Mouse (Mus musculus) megakaryocyte, embryonic 14.5 days (primary cell): ENCODE results near the gene 1600002K03Rik. TPM values are rescaled to one million over a fixed set of nuclear protein-coding genes. Genes with fewer than 3 reads are reported as not detected.

Source experiments
- H3K27me3 ChIP-seq: replicated peaks from 2 replicates; pipeline ENCODE3; 2012; ENCODE audit warnings: inconsistent platforms
- H3K36me3 ChIP-seq: replicated peaks from 2 replicates; pipeline ENCODE3; 2012; ENCODE audit warnings: low read length, inconsistent platforms, mixed read lengths
- H3K4me1 ChIP-seq: 2 replicates; pipeline ENCODE4 v1.6.1; 2012; ENCODE audit warnings: inconsistent platforms
- H3K4me3 ChIP-seq: replicated peaks from 2 replicates; pipeline ENCODE3; 2012; ENCODE audit warnings: moderate library complexity, mild to moderate bottlenecking, inconsistent platforms
- H3K9me3 ChIP-seq: 2 replicates; pipeline ENCODE4 v1.6.1; 2012; ENCODE audit warnings: inconsistent platforms
- FLI1 ChIP-seq: IDR thresholded peaks from 2 replicates; pipeline ENCODE4 v1.6.1; 2012; ENCODE audit warnings: low read length, inconsistent platforms, mixed read lengths
- GATA1 ChIP-seq: IDR thresholded peaks from 3 replicates; pipeline ENCODE4 v1.6.1; 2012; ENCODE audit warnings: mixed read lengths, low read length, inconsistent platforms, borderline replicate concordance
- polyA plus RNA-seq: library from polyadenylated mRNA; stranded (reverse); fragments of >175 nt; gene quantifications from 2 replicates; pipeline ENCODE4 v1.2.3, GENCODE M21; 2012; ENCODE audit warnings: low replicate concordance; ENCODE audit not compliant: insufficient read depth

The 1600002K03Rik gene
- polyA plus RNA-seq, 1 experiment: 7.7 TPM

DNA sequence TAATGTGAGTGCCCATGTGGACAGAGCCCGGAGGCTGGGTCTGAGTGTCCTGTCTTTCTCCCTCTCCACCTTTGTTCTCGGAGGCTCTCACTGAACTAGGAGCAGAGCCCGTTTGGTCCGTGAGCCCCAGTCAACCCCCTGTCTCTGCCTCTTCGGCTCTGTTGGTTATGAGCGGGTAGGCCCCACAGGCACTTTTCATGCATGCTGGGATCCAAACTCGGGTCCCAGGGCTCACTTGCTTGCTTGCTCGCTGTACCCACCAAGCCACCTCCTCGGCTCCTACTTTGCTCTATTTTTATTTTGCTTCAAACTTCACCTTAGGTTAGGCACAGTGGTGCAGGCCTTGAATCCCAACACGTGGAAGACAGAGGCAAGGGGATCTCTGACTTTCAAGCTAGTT lies 15.0 kb downstream of the 1600002K03Rik start:
- H3K9me3 ChIP-seq: no peaks in the 10 kb centered on the region
- peaks cover 33% of the 10 kb centered on the region for H3K4me1 ChIP-seq
- H3K27me3 ChIP-seq: peaks cover 96% of the 10 kb centered on the region
- H3K36me3 ChIP-seq: no peaks in the 10 kb centered on the region
- TF ChIP-seq GATA1: no peak
- no peak for TF ChIP-seq FLI1
- no peak overlapping the region for H3K4me3 ChIP-seq

- peaks cover 96% of the 10 kb centered on the region for H3K27me3 ChIP-seq
- H3K4me1 ChIP-seq: peaks cover 38% of the 10 kb centered on the region
These were observed 15.8 kb downstream of the 1600002K03Rik start for GRCm38 (mm10) chr10:80188453-80189024.

DNA sequence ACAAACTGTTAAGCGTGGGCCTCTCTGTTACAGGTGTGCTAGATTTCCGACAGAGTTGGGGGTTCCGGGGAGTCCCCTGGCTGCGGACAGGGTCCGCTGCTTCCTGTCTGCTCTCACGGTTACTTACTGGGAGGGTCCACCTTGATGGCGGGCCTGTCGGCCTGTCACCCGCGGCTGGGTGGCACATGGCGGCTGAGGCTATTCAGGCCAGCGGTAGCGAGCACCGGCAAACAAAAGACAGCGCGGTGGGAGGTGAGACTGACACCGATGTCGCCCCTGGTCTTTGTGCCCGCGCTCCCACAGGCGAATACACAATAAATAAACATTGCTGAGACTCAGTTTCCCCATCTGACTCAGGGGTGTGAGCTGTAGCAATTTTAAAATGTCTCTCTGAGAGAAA lies 17.3 kb downstream of the 1600002K03Rik start:
- no peaks in the 10 kb centered on the region for H3K9me3 ChIP-seq
- H3K4me1 ChIP-seq: peaks cover 46% of the 10 kb centered on the region
- H3K4me3 ChIP-seq: peak overlapping the region; percentile 83
- H3K27me3 ChIP-seq: peaks cover 96% of the 10 kb centered on the region
- TF ChIP-seq GATA1 (no peak), FLI1 (no peak)
- H3K36me3 ChIP-seq: no peaks in the 10 kb centered on the region

More at GRCm38 (mm10) chr10:80188453-80189024, 15.8 kb downstream of the 1600002K03Rik start:
- no peaks in the 10 kb centered on the region for H3K36me3 ChIP-seq
- TF ChIP-seq GATA1 (no peak), FLI1 (no peak)
- H3K9me3 ChIP-seq: no peaks in the 10 kb centered on the region
- no peak overlapping the region for H3K4me3 ChIP-seq

DNA sequence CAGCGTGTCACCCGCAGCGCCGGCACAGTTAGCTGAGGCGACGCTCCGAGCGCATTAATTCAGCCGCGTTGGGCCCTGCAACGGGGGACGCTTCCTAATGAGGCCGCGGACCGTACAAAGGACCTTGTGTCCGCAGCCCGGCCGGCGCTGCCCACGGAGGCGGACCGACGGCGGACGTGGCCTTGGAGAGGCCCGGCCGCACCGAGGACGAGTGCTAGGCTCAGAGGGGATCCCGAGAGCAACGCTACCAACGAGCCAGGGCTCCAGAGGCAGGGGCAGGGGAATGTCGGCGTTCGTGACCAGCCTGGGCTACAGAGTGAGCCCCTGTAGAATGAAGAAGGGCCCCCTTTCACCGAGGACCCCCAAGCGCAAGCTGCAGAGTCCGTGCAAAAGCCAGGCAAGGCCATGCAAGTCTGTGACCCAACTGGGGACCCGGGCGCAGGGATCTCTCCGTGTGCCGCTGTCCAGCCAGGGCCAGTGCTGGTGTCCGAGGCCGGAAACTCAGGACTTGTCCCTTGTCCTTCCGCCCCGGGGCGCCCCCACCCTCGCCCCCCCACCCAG lies 17.8 kb downstream of the 1600002K03Rik start:
- no peak for TF ChIP-seq GATA1
- no peak for TF ChIP-seq FLI1
- H3K4me3 ChIP-seq: peak overlapping the region; percentile 83

GRCm38 (mm10) chr10:80193976-80194375 lies 21.2 kb downstream of the 1600002K03Rik start:
- peaks cover 85% of the 10 kb centered on the region for H3K27me3 ChIP-seq

More for the DNA sequence above, 17.8 kb downstream of the 1600002K03Rik start:
- Histone ChIP-seq H3K9me3 (no peaks in the 10 kb centered on the region), H3K36me3 (no peaks in the 10 kb centered on the region), H3K27me3 (peaks cover 94% of the 10 kb centered on the region), H3K4me1 (peaks cover 45% of the 10 kb centered on the region)

GRCm38 (mm10) chr10:80194441-80194840 lies 21.7 kb downstream of the 1600002K03Rik start:
- Histone ChIP-seq H3K36me3 (no peaks in the 10 kb centered on the region), H3K4me3 (no peak overlapping the region), H3K4me1 (peaks cover 38% of the 10 kb centered on the region), H3K9me3 (no peaks in the 10 kb centered on the region), H3K27me3 (peaks cover 82% of the 10 kb centered on the region)
- TF ChIP-seq GATA1: no peak
- TF ChIP-seq FLI1: no peak

More at GRCm38 (mm10) chr10:80193976-80194375, 21.2 kb downstream of the 1600002K03Rik start:
- TF ChIP-seq FLI1 (no peak), GATA1 (no peak)
- H3K9me3 ChIP-seq: no peaks in the 10 kb centered on the region
- no peaks in the 10 kb centered on the region for H3K36me3 ChIP-seq
- H3K4me1 ChIP-seq: peaks cover 37% of the 10 kb centered on the region
- H3K4me3 ChIP-seq: no peak overlapping the region

DNA sequence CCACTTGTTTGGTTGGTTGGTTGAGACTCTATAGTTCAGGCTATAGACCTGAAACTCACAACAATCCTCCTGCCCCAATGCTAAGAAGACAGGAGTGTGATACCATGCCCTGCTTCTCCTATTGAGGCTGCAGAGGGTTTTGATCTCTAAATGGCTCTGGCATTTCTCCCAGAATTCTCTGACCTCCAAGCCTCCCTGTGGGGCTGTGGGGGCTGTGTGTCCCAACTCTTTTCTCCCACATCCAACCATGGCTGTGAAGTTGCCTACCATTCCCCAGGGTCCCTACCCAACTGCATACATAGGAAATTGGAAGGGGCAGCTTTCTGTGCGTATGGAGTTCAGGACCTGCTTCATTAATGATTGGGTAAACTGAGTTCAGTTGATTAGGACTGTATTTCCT lies 23.4 kb downstream of the 1600002K03Rik start:
- H3K27me3 ChIP-seq: peaks cover 79% of the 10 kb centered on the region
- H3K36me3 ChIP-seq: no peaks in the 10 kb centered on the region

DNA sequence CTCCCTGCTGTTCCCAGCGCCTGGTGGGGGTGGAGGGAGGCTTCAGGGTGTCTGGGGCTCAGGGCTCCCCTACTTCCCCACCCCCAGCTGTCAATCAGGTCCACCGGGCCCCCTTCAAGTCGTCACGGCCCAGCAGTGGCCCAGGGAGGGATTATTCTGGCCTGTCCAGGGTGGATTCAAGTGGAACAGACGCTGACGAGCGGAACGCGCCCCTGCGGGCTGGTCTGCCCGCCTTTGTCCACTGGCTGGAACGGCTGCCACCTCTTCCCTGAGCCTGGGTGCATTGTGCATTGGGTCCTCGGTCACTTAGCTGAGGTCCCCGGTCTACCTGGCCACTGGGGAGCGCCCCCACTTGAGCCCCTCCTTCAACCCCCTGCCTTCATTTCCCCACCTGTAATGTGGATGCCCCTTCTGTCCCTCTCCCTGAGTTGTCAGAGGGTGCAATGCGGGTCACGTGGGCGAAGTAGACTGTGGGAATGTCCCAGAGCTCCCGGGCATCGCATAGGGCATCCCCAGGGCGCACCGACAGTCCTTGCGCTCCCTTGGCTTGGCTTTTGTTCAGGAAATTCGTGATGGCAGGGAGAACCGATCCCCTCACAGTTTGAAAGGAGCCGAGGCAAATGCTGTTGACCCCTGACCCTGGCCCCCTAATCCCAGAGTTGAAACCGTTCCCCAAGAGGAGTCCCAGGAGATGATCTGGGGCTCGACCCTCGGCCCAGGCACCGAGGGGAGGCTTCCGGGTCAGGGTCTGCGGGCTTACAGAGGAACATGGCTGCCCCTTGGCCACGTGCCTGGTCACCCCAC lies 24.2 kb downstream of the 1600002K03Rik start:
- TF ChIP-seq GATA1 (no peak), FLI1 (no peak)
- Histone ChIP-seq H3K4me1 (peaks cover 26% of the 10 kb centered on the region), H3K36me3 (no peaks in the 10 kb centered on the region), H3K9me3 (no peaks in the 10 kb centered on the region), H3K4me3 (no peak overlapping the region), H3K27me3 (peaks cover 75% of the 10 kb centered on the region)

More for the DNA sequence above, 23.4 kb downstream of the 1600002K03Rik start:
- Histone ChIP-seq H3K4me1 (peaks cover 32% of the 10 kb centered on the region), H3K4me3 (no peak overlapping the region), H3K9me3 (no peaks in the 10 kb centered on the region)
- no peak for TF ChIP-seq GATA1
- no peak for TF ChIP-seq FLI1

DNA sequence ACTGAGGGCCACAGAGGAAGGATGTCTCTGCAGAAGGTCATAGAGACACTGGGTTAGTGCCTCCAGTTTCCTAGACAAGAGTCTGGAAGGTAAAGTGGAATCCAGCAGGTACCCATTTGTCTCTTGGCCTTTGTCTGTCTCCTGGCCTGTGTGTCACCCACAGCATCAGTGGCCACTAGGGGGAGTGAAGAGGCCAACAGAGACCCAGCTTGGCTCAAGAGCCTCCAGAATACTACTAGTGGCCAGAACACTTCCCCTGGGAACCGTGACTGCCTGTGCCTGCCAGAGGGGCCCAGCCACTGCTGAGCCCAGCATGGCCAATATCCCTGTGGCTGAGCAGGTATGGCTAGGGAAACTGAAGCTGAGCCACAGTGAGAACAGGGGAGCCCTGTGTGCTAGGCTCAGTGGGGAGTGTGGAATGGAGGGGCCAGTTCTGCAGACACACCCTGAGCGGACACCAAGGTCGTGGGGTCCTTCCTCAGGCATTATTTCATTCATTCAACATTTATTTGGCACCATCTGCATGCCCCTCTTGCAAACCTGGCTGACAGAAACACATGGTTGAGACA lies 26.8 kb downstream of the 1600002K03Rik start:
- H3K27me3 ChIP-seq: peaks cover 65% of the 10 kb centered on the region
- H3K4me1 ChIP-seq: peaks cover 13% of the 10 kb centered on the region
- no peak for TF ChIP-seq FLI1
- no peak for TF ChIP-seq GATA1
- no peaks in the 10 kb centered on the region for H3K9me3 ChIP-seq
- no peaks in the 10 kb centered on the region for H3K36me3 ChIP-seq
- H3K4me3 ChIP-seq: no peak overlapping the region
